Mouse (Mus musculus) MEL (cell line): ENCODE data around the gene Sim2.

Experiments
- CTCF ChIP-seq, 3 experiments: IDR thresholded peaks in 2 of 3; conservative IDR thresholded peaks in 1 of 3; 2 replicates each; pipeline ENCODE4 v1.5.1; 2011 to 2012; ENCODE audit warnings: low read length in 3 of 3, low read depth in 2 of 3, mild to moderate bottlenecking in 2 of 3, improper control_type of control experiment in 1 of 3, inconsistent platforms in 1 of 3, mixed read lengths in 1 of 3, moderate library complexity in 1 of 3; ENCODE audit not compliant: control insufficient read depth in 1 of 3, insufficient read depth in 1 of 3, poor library complexity in 1 of 3, severe bottlenecking in 1 of 3
- ETS1 ChIP-seq: IDR thresholded peaks from 2 replicates; pipeline ENCODE4 v1.6.1; 2012; ENCODE audit warnings: low read depth, mild to moderate bottlenecking, inconsistent platforms, low read length, improper control_type of control experiment, moderate library complexity
- MYB ChIP-seq: IDR thresholded peaks from 2 replicates; pipeline ENCODE4 v1.6.1; 2011; ENCODE audit warnings: mild to moderate bottlenecking, low read depth, low read length, improper control_type of control experiment
- POLR2AphosphoS2 ChIP-seq: IDR thresholded peaks from 2 replicates; pipeline ENCODE4 v1.6.1; 2011; ENCODE audit warnings: low read length, improper control_type of control experiment
- RCOR1 ChIP-seq: IDR thresholded peaks from 2 replicates; pipeline ENCODE4 v1.6.1; 2012; ENCODE audit warnings: low read depth, mild to moderate bottlenecking, inconsistent platforms, low read length, improper control_type of control experiment
- USF1 ChIP-seq: IDR thresholded peaks from 2 replicates; pipeline ENCODE4 v1.6.1; 2014; ENCODE audit warnings: low read depth, mild to moderate bottlenecking, inconsistent platforms, low read length, improper control_type of control experiment, moderate library complexity

DNA sequence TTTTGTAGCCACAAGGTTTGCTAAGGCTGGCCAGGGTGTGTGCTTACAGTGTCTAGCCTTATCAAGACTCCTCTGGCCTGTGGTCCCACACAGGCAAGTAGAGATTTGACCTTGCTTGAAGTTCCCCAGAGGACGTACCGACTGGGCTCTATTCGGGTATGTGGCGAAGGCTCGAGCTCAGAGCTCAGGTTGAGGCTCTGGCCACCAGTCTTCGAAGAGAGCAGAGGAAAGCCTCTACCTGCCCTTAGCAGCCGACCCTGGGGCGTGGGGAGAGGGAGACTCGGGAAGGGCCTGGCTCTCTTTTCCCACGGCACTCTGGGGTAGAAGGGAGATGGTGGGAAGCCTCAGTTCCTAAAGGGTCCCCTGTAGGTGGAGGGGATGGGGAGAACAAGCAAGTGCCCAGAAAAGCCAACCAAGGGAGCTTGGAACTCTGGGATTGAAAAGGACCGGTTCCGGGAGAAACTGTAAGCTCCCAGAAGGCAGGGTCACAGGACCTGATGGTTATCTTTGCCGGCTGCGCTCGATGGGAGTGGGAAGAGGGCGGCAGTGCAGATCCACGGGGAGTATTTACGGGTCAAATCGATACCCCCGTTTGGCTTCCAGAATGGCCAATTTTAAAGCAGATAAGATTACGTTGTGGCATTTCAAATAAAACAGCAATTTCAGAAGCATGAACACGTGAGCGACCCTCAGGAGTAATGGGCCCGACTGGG, 8.6 kb downstream of the Sim2 start:
- TF ChIP-seq CTCF (IDR thresholded peaks at IDR 0.05 in 2 of 3, conservative IDR thresholded peaks at IDR 0.05 in 1 of 3; ENCODE audit: control insufficient read depth in 1 of 3, insufficient read depth in 1 of 3, low read depth in 2 of 3, low read length in 3 of 3, poor library complexity in 1 of 3, severe bottlenecking in 1 of 3) (no peak), ETS1 (no peak), POLR2AphosphoS2 (no peak), USF1 (no peak), RCOR1 (no peak), MYB (no peak)
